Mouse (Mus musculus) brain, embryonic 18.5 days (tissue): ENCODE results near the gene Dscaml1.

Source experiments
- DNase-seq: peaks from one replicate; pipeline ENCODE4 v3.0.0-alpha.2; 2012; ENCODE audit warnings: low read depth, low spot score

Gene Dscaml1

GRCm38 (mm10) chr9:45507482-45507881, 81.1 kb downstream of the Dscaml1 start:
- no peak for DNase-seq

- no peak for DNase-seq
Observed at GRCm38 (mm10) chr9:45510806-45511546, 84.5 kb downstream of the Dscaml1 start.

- no peak for DNase-seq
Observed at GRCm38 (mm10) chr9:45517993-45518705, 91.7 kb downstream of the Dscaml1 start.

GRCm38 (mm10) chr9:45519841-45520240, 93.4 kb downstream of the Dscaml1 start:
- no peak for DNase-seq

GRCm38 (mm10) chr9:45522866-45523265, 96.4 kb downstream of the Dscaml1 start:
- no peak for DNase-seq

- DNase-seq = no peak
Observed at GRCm38 (mm10) chr9:45524505-45524904, 98.1 kb downstream of the Dscaml1 start.

- no peak for DNase-seq
Observed at GRCm38 (mm10) chr9:45533253-45533652, 106.8 kb downstream of the Dscaml1 start.

- no peak for DNase-seq
Observed at GRCm38 (mm10) chr9:45534472-45534988, 108.1 kb downstream of the Dscaml1 start.

GRCm38 (mm10) chr9:45537649-45538048, 111.2 kb downstream of the Dscaml1 start:
- no peak for DNase-seq

- DNase-seq = no peak
Observed at GRCm38 (mm10) chr9:45539265-45540044, 113.0 kb downstream of the Dscaml1 start.

GRCm38 (mm10) chr9:45546024-45546638, 119.7 kb downstream of the Dscaml1 start:
- no peak for DNase-seq

GRCm38 (mm10) chr9:45546902-45547578, 120.6 kb downstream of the Dscaml1 start:
- DNase-seq = no peak

- DNase-seq = no peak
Observed at GRCm38 (mm10) chr9:45549796-45550195, 123.4 kb downstream of the Dscaml1 start.

GRCm38 (mm10) chr9:45550210-45550609, 123.8 kb downstream of the Dscaml1 start:
- no peak for DNase-seq

- DNase-seq = no peak
Observed at GRCm38 (mm10) chr9:45550662-45551061, 124.2 kb downstream of the Dscaml1 start.

- DNase-seq = no peak
Observed at GRCm38 (mm10) chr9:45555036-45555826, 128.8 kb downstream of the Dscaml1 start.

- DNase-seq = no peak
Observed at GRCm38 (mm10) chr9:45556882-45557281, 130.5 kb downstream of the Dscaml1 start.

GRCm38 (mm10) chr9:45560987-45561386, 134.6 kb downstream of the Dscaml1 start:
- DNase-seq = no peak

GRCm38 (mm10) chr9:45566843-45567578, 140.6 kb downstream of the Dscaml1 start:
- no peak for DNase-seq
